17 mouse cellular contexts compared by ENCODE assay signal in genomic region chrX:93644022-93644421, GRCm38 (mm10).
"Had no signal": no experiment of that assay in that cellular context is flagged by ENCODE, and none has a peak within 500 bp of the region (broad histone marks: within the 10 kb centered on the region; RNA-seq: fewer than 3 reads in every experiment).

No protein-coding gene starts in this region.

- ATAC-seq: hindbrain, postnatal 0 days; intestine, embryonic 16.5 days; liver, postnatal 0 days had no signal

- DNase-seq: gastrocnemius, adult 2 months; gastrocnemius, postnatal 10 days; gastrocnemius, postnatal 25 days; heart, adult 11 months; heart, adult 2 months; heart, postnatal 14 days; heart, postnatal 36 days; kidney, adult 11 months; kidney, adult 2 months; kidney, adult 9 months; kidney, postnatal 14 days; kidney, postnatal 4 days; liver; liver, embryonic 13.5 days; liver, postnatal 0 days had no signal
